Mouse (Mus musculus) E14TG2a.4 (cell line): ENCODE results near the gene Ubc.

ENCODE experiments used
- CTCF ChIP-seq: conservative IDR thresholded peaks from 2 replicates; pipeline ENCODE4 v1.5.1; 2014; ENCODE audit warnings: low read length
- NANOG ChIP-seq: IDR thresholded peaks from 2 replicates; pipeline ENCODE4 v1.6.1; 2014; ENCODE audit warnings: borderline replicate concordance, low read length, mixed read lengths
- POU5F1 ChIP-seq: IDR thresholded peaks from 2 replicates; pipeline ENCODE4 v1.6.1; 2014; ENCODE audit warnings: low read length, borderline replicate concordance

DNA sequence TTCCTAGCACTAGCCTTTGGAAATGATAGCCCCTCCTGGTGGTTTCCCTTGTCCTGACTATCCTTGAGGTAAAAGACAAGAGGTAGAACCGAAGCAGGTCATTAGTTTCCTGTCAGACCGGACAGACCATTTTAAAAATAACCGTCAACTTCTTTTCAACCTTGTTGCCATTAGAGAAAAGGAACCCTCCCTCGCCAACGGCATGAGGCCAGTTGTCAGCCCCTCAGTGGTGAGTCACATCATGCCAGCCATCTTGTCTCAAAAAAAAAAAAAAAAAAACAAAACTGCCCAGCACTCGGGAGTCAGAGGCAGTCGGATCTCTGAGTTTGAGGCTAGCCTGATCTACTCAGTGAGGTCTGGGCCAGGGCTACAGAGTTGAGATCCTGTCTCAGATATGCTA is 10.9 kb upstream of the Ubc start:
- TF ChIP-seq CTCF (0 out of 2 replicates have a peak, but pooled peaks have one; percentile 13), NANOG (no peak), POU5F1 (no peak)
